In the genomic region with DNA sequence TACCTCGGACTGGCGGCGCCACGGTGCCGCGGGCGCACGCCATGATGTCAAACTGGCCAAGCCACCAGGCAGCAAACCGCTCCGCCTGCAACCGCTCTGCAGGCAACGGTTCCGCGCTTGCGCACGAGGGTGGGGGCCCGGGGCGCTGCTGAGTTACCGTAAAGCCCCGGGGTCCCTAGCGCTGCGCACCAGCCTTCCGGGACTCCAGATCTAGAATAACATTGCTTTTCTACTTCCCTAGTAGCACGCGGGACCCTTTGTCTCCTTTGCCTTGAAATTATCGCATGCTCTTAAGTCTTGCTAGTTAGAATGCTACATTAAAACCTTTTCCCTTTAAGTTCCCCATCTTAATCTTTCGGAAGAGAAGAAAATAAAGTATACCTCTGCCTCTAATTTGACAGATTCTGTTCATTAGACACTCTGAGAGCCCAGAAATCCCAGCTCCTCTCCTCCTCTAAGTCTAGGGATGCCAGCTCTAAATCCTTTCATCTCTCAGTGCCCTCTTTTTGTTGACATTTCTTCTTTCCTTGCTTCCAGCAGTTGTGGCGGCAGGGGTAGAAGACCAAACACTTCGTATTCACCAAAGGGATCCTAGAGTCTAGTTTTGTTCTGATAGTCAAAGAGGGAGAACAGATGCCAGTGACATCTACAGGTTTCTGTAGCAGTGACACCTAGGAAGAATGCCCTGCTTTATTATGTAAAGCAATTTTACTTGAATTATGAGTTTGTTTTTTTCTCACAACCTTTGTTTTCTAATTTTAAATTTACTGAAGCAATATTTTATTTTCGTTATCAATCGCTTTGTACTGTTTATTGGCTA, we compare ENCODE assay signal across 8 mouse cellular contexts. TPM values are rescaled to one million over a fixed set of nuclear protein-coding genes. Genes with fewer than 3 reads are reported as not detected.
DNase-seq lines count a peak whose midpoint lies in the region; ATAC-seq lines count a peak whose summit lies in the region.

Gene Asrgl1 (minus strand): TSS at position 125 of the 820 bp plus-strand sequence.

- H3K27me3 ChIP-seq in hindbrain, embryonic 14.5 days (ENCODE audit: control insufficient read depth, insufficient read depth, low read length): no peaks in the 10 kb centered on the region

- peaks cover 7% of the 10 kb centered on the region for H3K4me1 ChIP-seq in hindbrain, embryonic 14.5 days (replicated peaks; ENCODE audit: control insufficient read depth, insufficient read depth, low read length)

- peak; percentile 95 for ATAC-seq in hindbrain, embryonic 14.5 days (ENCODE audit: low FRiP score)

- DNase-seq in T-cell, adult 2 months (ENCODE audit: low spot score): peak; percentile 92
- DNase-seq in cerebellum, postnatal 25 days: peak; percentile 94 to 97
- DNase-seq in frontal cortex, postnatal 25 days (ENCODE audit: low spot score in 2 of 2): peak; percentile 80 to 83
- peak; percentile 88 for DNase-seq in hindbrain, embryonic 14.5 days (ENCODE audit: low spot score)
- peak; percentile 90 for DNase-seq in layer of hippocampus, postnatal 36 days
- DNase-seq in lung, postnatal 25 days (ENCODE audit: low spot score): peak; percentile 87
- DNase-seq in retina, adult 2 months (ENCODE audit: low read depth, low spot score): peak; percentile 67
- DNase-seq in thymus, postnatal 25 days: peak; percentile 94

- peak within 1 kb of the TSS; percentile 75 for H3K4me3 ChIP-seq in hindbrain, embryonic 14.5 days (replicated peaks; ENCODE audit: low read length)

- 13% methylated on average over 31 of the region's 31 CpGs for WGBS in hindbrain, embryonic 14.5 days

- peak within 1 kb of the TSS; percentile 72 for H3K9ac ChIP-seq in hindbrain, embryonic 14.5 days

- H3K4me2 ChIP-seq in hindbrain, embryonic 14.5 days (replicated peaks): peak within 1 kb of the TSS; percentile 98

- H3K9me3 ChIP-seq in hindbrain, embryonic 14.5 days (ENCODE audit: control insufficient read depth, low read length): no peaks in the 10 kb centered on the region

- H3K27ac ChIP-seq in hindbrain, embryonic 14.5 days: peak within 1 kb of the TSS; percentile 62; the same call in 1 of the 2 replicates

- H3K36me3 ChIP-seq in hindbrain, embryonic 14.5 days (replicated peaks; ENCODE audit: control insufficient read depth, insufficient read depth): no peaks in the 10 kb centered on the region

RNA-seq across cellular contexts. Expression of gene Asrgl1, which starts in this region (rescaled TPM):
- 27.0 and 32.2 TPM in 2 replicates for polyA plus RNA-seq in hindbrain, embryonic 14.5 days (2014; fragmentation: Nextera tagmentation; extraction: Ambion mirVana)
- 100 to 1,000 TPM; 134 to 156 TPM for total RNA-seq in layer of hippocampus, postnatal 36 days (2021)

Comparison
In these comparisons a context has a peak if more than half of its experiments do, and no peak if none do; other contexts are left out.
1. Peak in every context shown above with its lines: DNase-seq, ATAC-seq, H3K4me3 ChIP-seq and H3K27ac ChIP-seq.